Comparison of ENCODE assay signal across 10 mouse cellular contexts in genomic region chr4:134998928-134999658, GRCm38 (mm10).
DNase-seq lines count a peak whose midpoint lies in the region; ATAC-seq and TF ChIP-seq lines count a peak whose summit lies in the region.
"Had no signal": no experiment of that assay in that cellular context is flagged by ENCODE, and none has a peak within 500 bp of the region (broad histone marks: within the 10 kb centered on the region; RNA-seq: fewer than 3 reads in every experiment).

No protein-coding gene starts in this region.

- TF ChIP-seq CTCF in liver, adult 2 months (IDR thresholded peaks at IDR 0.05; ENCODE audit: low read depth, low read length), result no peak

- peak overlapping the region; percentile 57; the same call in 1 of the 2 replicates for H3K27ac ChIP-seq in forebrain, embryonic 16.5 days (ENCODE audit: low read length)
- H3K27ac ChIP-seq in forebrain, embryonic 10.5 days, result no peak overlapping the region
- H3K27ac ChIP-seq in liver, adult 2 months (replicated peaks; ENCODE audit: insufficient read depth, low read depth, low read length), result peak overlapping the region; percentile 52
- H3K27ac ChIP-seq in hindbrain, embryonic 14.5 days, result no peak overlapping the region
- H3K27ac ChIP-seq: intestine, embryonic 15.5 days; limb, embryonic 12.5 days had no signal

- no peak overlapping the region for H3K9ac ChIP-seq in forebrain, embryonic 16.5 days (replicated peaks; ENCODE audit: low read depth, low read length)
- H3K9ac ChIP-seq in liver, adult 2 months (ENCODE audit: low read depth, low read length), result no peak overlapping the region
- H3K9ac ChIP-seq in hindbrain, embryonic 14.5 days, result no peak overlapping the region
- H3K9ac ChIP-seq: intestine, embryonic 15.5 days; limb, embryonic 12.5 days had no signal

- DNase-seq in forebrain, embryonic 10.5 days (ENCODE audit: extremely low spot score, low spot score), result no peak
- peak; percentile 78 for DNase-seq in liver, adult 2 months (ENCODE audit: extremely low read depth, low read depth, low spot score)
- no peak for DNase-seq in liver
- peak; percentile 14 for DNase-seq in adrenal gland, postnatal 25 days
- no peak for DNase-seq in kidney, adult 18-20 months
- no peak for DNase-seq in hindbrain, embryonic 14.5 days (ENCODE audit: low spot score)

- H3K79me2 ChIP-seq in liver, adult 2 months (ENCODE audit: control insufficient read depth, insufficient read depth, low read length), result no peaks in the 10 kb centered on the region
- no peaks in the 10 kb centered on the region for H3K79me2 ChIP-seq in myocyte (ENCODE audit: control insufficient read depth, insufficient read depth)

- no peak overlapping the region for H3K4me2 ChIP-seq in forebrain, embryonic 16.5 days (ENCODE audit: low read length)
- peak overlapping the region; percentile 78 for H3K4me2 ChIP-seq in myocyte (ENCODE audit: low read depth)
- no peak overlapping the region for H3K4me2 ChIP-seq in hindbrain, embryonic 14.5 days (replicated peaks)
- H3K4me2 ChIP-seq: intestine, embryonic 15.5 days; limb, embryonic 12.5 days had no signal

- H3K4me1 ChIP-seq in forebrain, embryonic 16.5 days (replicated peaks; ENCODE audit: control insufficient read depth, insufficient read depth, low read length), result peaks cover 13% of the 10 kb centered on the region
- peaks cover 20% of the 10 kb centered on the region for H3K4me1 ChIP-seq in forebrain, embryonic 10.5 days
- peaks cover 18% of the 10 kb centered on the region for H3K4me1 ChIP-seq in liver, adult 2 months (ENCODE audit: control insufficient read depth, insufficient read depth, low read length)
- H3K4me1 ChIP-seq in hindbrain, embryonic 14.5 days (replicated peaks; ENCODE audit: control insufficient read depth, insufficient read depth, low read length), result no peaks in the 10 kb centered on the region

- ATAC-seq in forebrain, embryonic 16.5 days, result peak; percentile 62; the same call in 1 of the 2 replicates
- no peak for ATAC-seq in hindbrain, embryonic 14.5 days (ENCODE audit: low FRiP score)
- ATAC-seq: intestine, embryonic 15.5 days had no signal

- H3K36me3 ChIP-seq in forebrain, embryonic 16.5 days (ENCODE audit: control insufficient read depth, insufficient read depth), result no peaks in the 10 kb centered on the region
- no peaks in the 10 kb centered on the region for H3K36me3 ChIP-seq in forebrain, embryonic 10.5 days (replicated peaks)
- no peaks in the 10 kb centered on the region for H3K36me3 ChIP-seq in liver, adult 2 months (ENCODE audit: control insufficient read depth, insufficient read depth, low read length)
- H3K36me3 ChIP-seq in myocyte (ENCODE audit: control insufficient read depth, insufficient read depth), result no peaks in the 10 kb centered on the region
- no peaks in the 10 kb centered on the region for H3K36me3 ChIP-seq in hindbrain, embryonic 14.5 days (replicated peaks; ENCODE audit: control insufficient read depth, insufficient read depth)
- H3K36me3 ChIP-seq: intestine, embryonic 15.5 days; limb, embryonic 12.5 days had no signal

- H3K27me3 ChIP-seq in forebrain, embryonic 16.5 days (replicated peaks; ENCODE audit: control insufficient read depth, insufficient read depth, low read length), result no peaks in the 10 kb centered on the region
- no peaks in the 10 kb centered on the region for H3K27me3 ChIP-seq in forebrain, embryonic 10.5 days (ENCODE audit: poor library complexity, severe bottlenecking)
- H3K27me3 ChIP-seq in liver, adult 2 months (ENCODE audit: control insufficient read depth, insufficient read depth, low read length), result no peaks in the 10 kb centered on the region
- no peaks in the 10 kb centered on the region for H3K27me3 ChIP-seq in myocyte (ENCODE audit: control insufficient read depth, insufficient read depth, insufficient read length)
- no peaks in the 10 kb centered on the region for H3K27me3 ChIP-seq in hindbrain, embryonic 14.5 days (ENCODE audit: control insufficient read depth, insufficient read depth, low read length)
- H3K27me3 ChIP-seq: intestine, embryonic 15.5 days; limb, embryonic 12.5 days had no signal

- 30% methylated on average over 12 of the region's 12 CpGs for WGBS in forebrain, embryonic 16.5 days
- WGBS in forebrain, embryonic 10.5 days, result 83% methylated on average over 12 of the region's 12 CpGs
- WGBS in liver, adult 2 months, result 16% methylated on average over 12 of the region's 12 CpGs
- 56% methylated on average over 12 of the region's 12 CpGs for WGBS in hindbrain, embryonic 14.5 days

- H3ac ChIP-seq in myocyte (ENCODE audit: control insufficient read depth, insufficient read length), result no peak overlapping the region

- no peak overlapping the region for H3K4me3 ChIP-seq in forebrain, embryonic 16.5 days (replicated peaks; ENCODE audit: low read length)
- no peak overlapping the region for H3K4me3 ChIP-seq in forebrain, embryonic 10.5 days
- no peak overlapping the region for H3K4me3 ChIP-seq in liver, adult 2 months (ENCODE audit: insufficient read depth, low read depth, low read length)
- no peak overlapping the region for H3K4me3 ChIP-seq in myocyte
- no peak overlapping the region for H3K4me3 ChIP-seq in hindbrain, embryonic 14.5 days (replicated peaks; ENCODE audit: low read length)
- H3K4me3 ChIP-seq: intestine, embryonic 15.5 days; limb, embryonic 12.5 days had no signal

- no peaks in the 10 kb centered on the region for H3K9me3 ChIP-seq in forebrain, embryonic 16.5 days (ENCODE audit: control insufficient read depth, low read length)
- no peaks in the 10 kb centered on the region for H3K9me3 ChIP-seq in forebrain, embryonic 10.5 days
- no peaks in the 10 kb centered on the region for H3K9me3 ChIP-seq in hindbrain, embryonic 14.5 days (ENCODE audit: control insufficient read depth, low read length)
- H3K9me3 ChIP-seq: intestine, embryonic 15.5 days; limb, embryonic 12.5 days had no signal

- TF ChIP-seq POLR2A in liver, adult 2 months (IDR thresholded peaks at IDR 0.05; ENCODE audit: extremely low read depth, insufficient read depth, low read length), result no peak
- TF ChIP-seq POLR2A in myocyte (IDR thresholded peaks at IDR 0.05; ENCODE audit: insufficient read length, low read depth), result no peak

TF ChIP-seq in myocyte, 11 proteins besides CTCF, POLR2A, EP300 and RAD21:
- TF ChIP-seq MYOD1 (IDR thresholded peaks at IDR 0.05; ENCODE audit: control insufficient read depth in 1 of 3, insufficient read length in 2 of 3, low read depth in 2 of 3) (peak in 2 of 3 experiments; percentile 5 to 15), E2F4 (IDR thresholded peaks at IDR 0.05; ENCODE audit: insufficient read depth) (no peak), CEBPB (IDR thresholded peaks at IDR 0.05; ENCODE audit: insufficient read depth, poor library complexity, severe bottlenecking) (peak; percentile 88)
TF ChIP-seq in myocyte: peak in this region for 2.

Comparison
In these comparisons a context has a peak if more than half of its experiments do, and no peak if none do; other contexts are left out.
1. H3K27ac ChIP-seq: peak in forebrain, embryonic 16.5 days (single experiment) and liver, adult 2 months (single experiment); none in forebrain, embryonic 10.5 days (single experiment) and hindbrain, embryonic 14.5 days (single experiment).
2. DNase-seq: peak in liver, adult 2 months (single experiment) and adrenal gland, postnatal 25 days (single experiment); none in forebrain, embryonic 10.5 days (single experiment), liver (single experiment), kidney, adult 18-20 months (single experiment) and hindbrain, embryonic 14.5 days (single experiment).